Mouse (Mus musculus): ENCODE data around the gene Shisa7. TPM values are rescaled to one million over a fixed set of nuclear protein-coding genes. Genes with fewer than 3 reads are reported as not detected.

The Shisa7 gene
- polyA plus RNA-seq, 1 experiment from 2014 or later = 1.1 TPM

- Histone ChIP-seq H3K27ac (ENCODE audit: low read depth, low read length) (no peak overlapping the region), H3K4me3 (ENCODE audit: low read length) (no peak overlapping the region), H3K36me3 (ENCODE audit: control insufficient read depth, insufficient read depth, low read length) (no peaks in the 10 kb centered on the region), H3K27me3 (ENCODE audit: control insufficient read depth, insufficient read depth, low read length) (peaks cover 34% of the 10 kb centered on the region), H3K4me2 (replicated peaks; ENCODE audit: low read depth, low read length) (no peak overlapping the region), H3K9ac (ENCODE audit: low read depth, low read length) (no peak overlapping the region), H3K4me1 (ENCODE audit: control insufficient read depth, insufficient read depth, low read length) (peaks cover 23% of the 10 kb centered on the region; the same call in 1 of the 2 replicates), H3K9me3 (ENCODE audit: control insufficient read depth, low read length) (no peaks in the 10 kb centered on the region)
- ATAC-seq (ENCODE audit: low FRiP score, low TSS enrichment) = no peak
- 29% methylated on average over 5 of the region's 5 CpGs for WGBS
These were observed 64.6 kb downstream of the Shisa7 start for GRCm38 (mm10) chr7:4779921-4780320.

GRCm38 (mm10) chr7:4777851-4778637, 66.5 kb downstream of the Shisa7 start:
- Histone ChIP-seq H3K4me3 (ENCODE audit: low read length) (no peak overlapping the region), H3K4me2 (replicated peaks; ENCODE audit: low read depth, low read length) (peak overlapping the region; percentile 47; the same call in 1 of the 2 replicates), H3K9ac (ENCODE audit: low read depth, low read length) (no peak overlapping the region), H3K27ac (ENCODE audit: low read depth, low read length) (no peak overlapping the region), H3K4me1 (ENCODE audit: control insufficient read depth, insufficient read depth, low read length) (peaks cover 23% of the 10 kb centered on the region; the same call in 1 of the 2 replicates), H3K27me3 (ENCODE audit: control insufficient read depth, insufficient read depth, low read length) (peaks cover 34% of the 10 kb centered on the region), H3K36me3 (ENCODE audit: control insufficient read depth, insufficient read depth, low read length) (no peaks in the 10 kb centered on the region), H3K9me3 (ENCODE audit: control insufficient read depth, low read length) (no peaks in the 10 kb centered on the region)
- 5% methylated on average over 15 of the region's 20 CpGs for WGBS
- no peak for ATAC-seq (ENCODE audit: low FRiP score, low TSS enrichment)

GRCm38 (mm10) chr7:4776861-4777830, 67.3 kb downstream of the Shisa7 start:
- H3K27ac ChIP-seq (ENCODE audit: low read depth, low read length) = no peak overlapping the region
- H3K36me3 ChIP-seq (ENCODE audit: control insufficient read depth, insufficient read depth, low read length) = no peaks in the 10 kb centered on the region
- peaks cover 23% of the 10 kb centered on the region; the same call in 1 of the 2 replicates for H3K4me1 ChIP-seq (ENCODE audit: control insufficient read depth, insufficient read depth, low read length)
- H3K4me3 ChIP-seq (ENCODE audit: low read length) = peak overlapping the region; percentile 32
- no peaks in the 10 kb centered on the region for H3K9me3 ChIP-seq (ENCODE audit: control insufficient read depth, low read length)
- H3K9ac ChIP-seq (ENCODE audit: low read depth, low read length) = peak overlapping the region; percentile 28; the same call in 1 of the 2 replicates
- WGBS = 2% methylated on average over 31 of the region's 56 CpGs
- H3K27me3 ChIP-seq (ENCODE audit: control insufficient read depth, insufficient read depth, low read length) = peaks cover 34% of the 10 kb centered on the region
- peak; percentile 81 for ATAC-seq (ENCODE audit: low FRiP score, low TSS enrichment)
- peak overlapping the region; percentile 47 for H3K4me2 ChIP-seq (replicated peaks; ENCODE audit: low read depth, low read length)

GRCm38 (mm10) chr7:4776131-4776530, 68.4 kb downstream of the Shisa7 start:
- WGBS = 48% methylated on average over 10 of the region's 10 CpGs
- no peak for ATAC-seq (ENCODE audit: low FRiP score, low TSS enrichment)
- peaks cover 34% of the 10 kb centered on the region for H3K27me3 ChIP-seq (ENCODE audit: control insufficient read depth, insufficient read depth, low read length)

More at GRCm38 (mm10) chr7:4776131-4776530, 68.4 kb downstream of the Shisa7 start:
- H3K27ac ChIP-seq (ENCODE audit: low read depth, low read length) = no peak overlapping the region
- H3K9ac ChIP-seq (ENCODE audit: low read depth, low read length) = no peak overlapping the region
- H3K36me3 ChIP-seq (ENCODE audit: control insufficient read depth, insufficient read depth, low read length) = no peaks in the 10 kb centered on the region
- peak overlapping the region; percentile 32; the same call in 1 of the 2 replicates for H3K4me3 ChIP-seq (ENCODE audit: low read length)
- H3K9me3 ChIP-seq (ENCODE audit: control insufficient read depth, low read length) = no peaks in the 10 kb centered on the region
- peaks cover 18% of the 10 kb centered on the region; the same call in 1 of the 2 replicates for H3K4me1 ChIP-seq (ENCODE audit: control insufficient read depth, insufficient read depth, low read length)
- H3K4me2 ChIP-seq (replicated peaks; ENCODE audit: low read depth, low read length) = no peak overlapping the region

Other genes with a start within 250 kb of the Shisa7 start
- gene Ptprh, start 240.7 kb downstream of the Shisa7 start, polyA plus RNA-seq (2014; fragmentation: Nextera tagmentation; extraction: Ambion mirVana) = 0.09 TPM in 1 of 2 replicates, not detected in the other
- 1.0 and 1.4 TPM in 2 replicates for gene Tmem86b, start 213.3 kb downstream of the Shisa7 start, polyA plus RNA-seq (2014; fragmentation: Nextera tagmentation; extraction: Ambion mirVana)
- gene Ppp6r1, start 185.7 kb downstream of the Shisa7 start, polyA plus RNA-seq (2014; fragmentation: Nextera tagmentation; extraction: Ambion mirVana) = 8.3 and 10.2 TPM in 2 replicates
- 113 and 140 TPM in 2 replicates for gene Hspbp1, start 159.6 kb downstream of the Shisa7 start, polyA plus RNA-seq (2014; fragmentation: Nextera tagmentation; extraction: Ambion mirVana)
- gene Brsk1, start 154.1 kb downstream of the Shisa7 start, polyA plus RNA-seq (2014; fragmentation: Nextera tagmentation; extraction: Ambion mirVana) = 1.9 and 3.0 TPM in 2 replicates
- gene Tmem150b, start 119.4 kb downstream of the Shisa7 start, polyA plus RNA-seq (2014; fragmentation: Nextera tagmentation; extraction: Ambion mirVana) = 0.14 TPM in 1 of 2 replicates, not detected in the other
- 59.3 and 69.2 TPM in 2 replicates for gene Kmt5c, start 104.6 kb downstream of the Shisa7 start, polyA plus RNA-seq (2014; fragmentation: Nextera tagmentation; extraction: Ambion mirVana)
- gene Cox6b2, start 91.6 kb downstream of the Shisa7 start, polyA plus RNA-seq (2014; fragmentation: Nextera tagmentation; extraction: Ambion mirVana) = 47.1 and 62.7 TPM in 2 replicates
- not detected in 2 replicates for gene Fam71e2, start 73.4 kb downstream of the Shisa7 start, polyA plus RNA-seq (2014; fragmentation: Nextera tagmentation; extraction: Ambion mirVana)
- 0.31 TPM in 1 of 2 replicates, not detected in the other for gene Il11, start 61.8 kb downstream of the Shisa7 start, polyA plus RNA-seq (2014; fragmentation: Nextera tagmentation; extraction: Ambion mirVana)
- 0.63 TPM in 1 of 2 replicates, not detected in the other for gene Tmem190, start 61.8 kb downstream of the Shisa7 start, polyA plus RNA-seq (2014; fragmentation: Nextera tagmentation; extraction: Ambion mirVana)
- gene Tmem238, start 55.0 kb downstream of the Shisa7 start, polyA plus RNA-seq (2014; fragmentation: Nextera tagmentation; extraction: Ambion mirVana) = 6.9 and 8.2 TPM in 2 replicates
- 251 and 292 TPM in 2 replicates for gene Rpl28, start 51.8 kb downstream of the Shisa7 start, polyA plus RNA-seq (2014; fragmentation: Nextera tagmentation; extraction: Ambion mirVana)
- gene Ube2s, start 32.1 kb downstream of the Shisa7 start, polyA plus RNA-seq (2014; fragmentation: Nextera tagmentation; extraction: Ambion mirVana) = 465 and 546 TPM in 2 replicates
- 4.5 and 8.3 TPM in 2 replicates for gene Isoc2b, start 25.6 kb upstream of the Shisa7 start, polyA plus RNA-seq (2014; fragmentation: Nextera tagmentation; extraction: Ambion mirVana)
- gene Isoc2a, start 32.5 kb upstream of the Shisa7 start, polyA plus RNA-seq (2014; fragmentation: Nextera tagmentation; extraction: Ambion mirVana) = 0.95 and 1.3 TPM in 2 replicates
- gene Gm36210, start 61.8 kb upstream of the Shisa7 start, polyA plus RNA-seq (2014; fragmentation: Nextera tagmentation; extraction: Ambion mirVana) = 0.22 TPM in 1 of 2 replicates, not detected in the other
- 4.5 and 5.2 TPM in 2 replicates for gene Zfp628, start 70.5 kb upstream of the Shisa7 start, polyA plus RNA-seq (2014; fragmentation: Nextera tagmentation; extraction: Ambion mirVana)
- 3.1 and 3.6 TPM in 2 replicates for gene Nat14, start 77.3 kb upstream of the Shisa7 start, polyA plus RNA-seq (2014; fragmentation: Nextera tagmentation; extraction: Ambion mirVana)
- gene Ssc5d, start 81.1 kb upstream of the Shisa7 start, polyA plus RNA-seq (2014; fragmentation: Nextera tagmentation; extraction: Ambion mirVana) = 1.1 and 2.5 TPM in 2 replicates
- gene Sbk2, start 119.7 kb upstream of the Shisa7 start, polyA plus RNA-seq (2014; fragmentation: Nextera tagmentation; extraction: Ambion mirVana) = 0.43 TPM in 1 of 2 replicates, not detected in the other
- 0.06 TPM in 1 of 2 replicates, not detected in the other for gene Sbk3, start 126.5 kb upstream of the Shisa7 start, polyA plus RNA-seq (2014; fragmentation: Nextera tagmentation; extraction: Ambion mirVana)
- gene Zfp579, start 151.5 kb upstream of the Shisa7 start, polyA plus RNA-seq (2014; fragmentation: Nextera tagmentation; extraction: Ambion mirVana) = 36.6 and 41.6 TPM in 2 replicates
- 11.7 and 12.3 TPM in 2 replicates for gene Zfp524, start 169.7 kb upstream of the Shisa7 start, polyA plus RNA-seq (2014; fragmentation: Nextera tagmentation; extraction: Ambion mirVana)
- gene Fiz1, start 170.0 kb upstream of the Shisa7 start, polyA plus RNA-seq (2014; fragmentation: Nextera tagmentation; extraction: Ambion mirVana) = 46.5 and 48.6 TPM in 2 replicates
- 1.1 and 3.4 TPM in 2 replicates for gene Gm44973, start 170.8 kb upstream of the Shisa7 start, polyA plus RNA-seq (2014; fragmentation: Nextera tagmentation; extraction: Ambion mirVana)
- gene Zfp865, start 175.7 kb upstream of the Shisa7 start, polyA plus RNA-seq (2014; fragmentation: Nextera tagmentation; extraction: Ambion mirVana) = 9.9 and 10.0 TPM in 2 replicates
- 23.2 and 25.5 TPM in 2 replicates for gene Ccdc106, start 175.9 kb upstream of the Shisa7 start, polyA plus RNA-seq (2014; fragmentation: Nextera tagmentation; extraction: Ambion mirVana)
- not detected in 2 replicates for gene 4632433K11Rik, start 189.4 kb upstream of the Shisa7 start, polyA plus RNA-seq (2014; fragmentation: Nextera tagmentation; extraction: Ambion mirVana)
- gene Zfp784, start 193.8 kb upstream of the Shisa7 start, polyA plus RNA-seq (2014; fragmentation: Nextera tagmentation; extraction: Ambion mirVana) = 3.8 and 5.0 TPM in 2 replicates
- 43.6 and 56.2 TPM in 2 replicates for gene Zfp580, start 206.8 kb upstream of the Shisa7 start, polyA plus RNA-seq (2014; fragmentation: Nextera tagmentation; extraction: Ambion mirVana)
- gene U2af2, start 217.4 kb upstream of the Shisa7 start, polyA plus RNA-seq (2014; fragmentation: Nextera tagmentation; extraction: Ambion mirVana) = 120 and 148 TPM in 2 replicates
- gene Epn1, start 235.5 kb upstream of the Shisa7 start, polyA plus RNA-seq (2014; fragmentation: Nextera tagmentation; extraction: Ambion mirVana) = 53.2 and 63.8 TPM in 2 replicates